Mouse (Mus musculus) testis, adult 2 months (tissue): Measurements from ENCODE around the gene Apbb1ip. TPM values are rescaled to one million over a fixed set of nuclear protein-coding genes. Genes with fewer than 3 reads are reported as not detected.

ENCODE experiments used
- H3K27ac ChIP-seq: fragments of 200-500 bp; 2 replicates; pipeline ENCODE4 v1.5.1; 2012; ENCODE audit warnings: low read depth, low read length; ENCODE audit not compliant: control insufficient read depth, insufficient read depth
- H3K27me3 ChIP-seq: fragments of 200-500 bp; 2 replicates; pipeline ENCODE4 v1.6.1; 2012; ENCODE audit warnings: mild to moderate bottlenecking, low read length, moderate library complexity; ENCODE audit not compliant: control insufficient read depth, insufficient read depth
- H3K36me3 ChIP-seq: fragments of 200-500 bp; 2 replicates; pipeline ENCODE4 v1.6.1; 2012; ENCODE audit warnings: mild to moderate bottlenecking, low read length; ENCODE audit not compliant: control insufficient read depth, insufficient read depth
- H3K4me1 ChIP-seq: fragments of 200-500 bp; 2 replicates; pipeline ENCODE4 v1.6.1; 2012; ENCODE audit warnings: low read length; ENCODE audit not compliant: control insufficient read depth, insufficient read depth
- H3K4me3 ChIP-seq: fragments of 200-500 bp; 2 replicates; pipeline ENCODE4 v1.5.1; 2012; ENCODE audit warnings: low read depth, mild to moderate bottlenecking, low read length, moderate library complexity, mixed read lengths; ENCODE audit not compliant: control insufficient read depth
- CTCF ChIP-seq: fragments of 200-500 bp; IDR thresholded peaks from 2 replicates; pipeline ENCODE4 v1.5.1; 2012; ENCODE audit warnings: low read depth, mild to moderate bottlenecking, inconsistent platforms, low read length, moderate library complexity; ENCODE audit not compliant: control insufficient read depth, insufficient read depth, insufficient replicate concordance
- POLR2A ChIP-seq: fragments of 200-500 bp; IDR thresholded peaks from 2 replicates; pipeline ENCODE4 v1.6.1; 2012; ENCODE audit warnings: low read depth, mild to moderate bottlenecking, inconsistent platforms, low read length, moderate library complexity; ENCODE audit not compliant: control insufficient read depth
- polyA plus RNA-seq: library from polyadenylated mRNA; depleted of rRNA; stranded (reverse); fragments of >200 nt; gene quantifications from 2 replicates; pipeline ENCODE4 v1.2.3, GENCODE M21; 2012

The Apbb1ip gene
- polyA plus RNA-seq, 1 experiment: 2.8 TPM

GRCm38 (mm10) chr2:22746785-22747184 is 27.1 kb upstream of the Apbb1ip start:
- TF ChIP-seq CTCF (no peak), POLR2A (no peak)
- H3K4me3 ChIP-seq: no peak overlapping the region
- no peaks in the 10 kb centered on the region for H3K4me1 ChIP-seq
- no peaks in the 10 kb centered on the region for H3K27me3 ChIP-seq
- H3K36me3 ChIP-seq: no peaks in the 10 kb centered on the region
- no peak overlapping the region for H3K27ac ChIP-seq

- no peak overlapping the region for H3K27ac ChIP-seq
- H3K4me1 ChIP-seq: no peaks in the 10 kb centered on the region
- TF ChIP-seq POLR2A (no peak), CTCF (no peak)
- no peaks in the 10 kb centered on the region for H3K27me3 ChIP-seq
- H3K36me3 ChIP-seq: no peaks in the 10 kb centered on the region
- no peak overlapping the region for H3K4me3 ChIP-seq
Observed at GRCm38 (mm10) chr2:22747941-22748340, 26.0 kb upstream of the Apbb1ip start.

GRCm38 (mm10) chr2:22749761-22750160 is 24.1 kb upstream of the Apbb1ip start:
- no peaks in the 10 kb centered on the region for H3K4me1 ChIP-seq

GRCm38 (mm10) chr2:22752492-22752891 is 21.4 kb upstream of the Apbb1ip start:
- H3K36me3 ChIP-seq: no peaks in the 10 kb centered on the region
- TF ChIP-seq POLR2A (no peak), CTCF (no peak)
- no peak overlapping the region for H3K27ac ChIP-seq
- H3K27me3 ChIP-seq: no peaks in the 10 kb centered on the region
- no peak overlapping the region for H3K4me3 ChIP-seq
- no peaks in the 10 kb centered on the region for H3K4me1 ChIP-seq

More at GRCm38 (mm10) chr2:22749761-22750160, 24.1 kb upstream of the Apbb1ip start:
- no peaks in the 10 kb centered on the region for H3K27me3 ChIP-seq
- no peak overlapping the region for H3K4me3 ChIP-seq
- H3K36me3 ChIP-seq: no peaks in the 10 kb centered on the region
- no peak overlapping the region for H3K27ac ChIP-seq
- TF ChIP-seq CTCF (no peak), POLR2A (no peak)

GRCm38 (mm10) chr2:22753461-22754075 is 20.3 kb upstream of the Apbb1ip start:
- Histone ChIP-seq H3K4me3 (no peak overlapping the region), H3K36me3 (no peaks in the 10 kb centered on the region), H3K4me1 (no peaks in the 10 kb centered on the region; the same call in 1 of the 2 replicates), H3K27me3 (no peaks in the 10 kb centered on the region), H3K27ac (no peak overlapping the region)
- TF ChIP-seq POLR2A: no peak

GRCm38 (mm10) chr2:22754222-22754824 is 19.6 kb upstream of the Apbb1ip start:
- TF ChIP-seq CTCF: no peak
- TF ChIP-seq POLR2A: no peak
- Histone ChIP-seq H3K36me3 (no peaks in the 10 kb centered on the region), H3K4me1 (no peaks in the 10 kb centered on the region; the same call in 1 of the 2 replicates), H3K4me3 (no peak overlapping the region), H3K27ac (no peak overlapping the region), H3K27me3 (no peaks in the 10 kb centered on the region)

GRCm38 (mm10) chr2:22755561-22755960 is 18.3 kb upstream of the Apbb1ip start:
- no peaks in the 10 kb centered on the region; the same call in 1 of the 2 replicates for H3K4me1 ChIP-seq
- no peak overlapping the region for H3K27ac ChIP-seq
- H3K4me3 ChIP-seq: peak overlapping the region; percentile 58
- H3K36me3 ChIP-seq: no peaks in the 10 kb centered on the region
- 0 out of 2 replicates have a peak, but pooled peaks have one; percentile 28 for TF ChIP-seq POLR2A
- TF ChIP-seq CTCF: no peak
- H3K27me3 ChIP-seq: no peaks in the 10 kb centered on the region
